Mouse (Mus musculus): ENCODE measurements at regions not wholly inside any gene's neighbourhood (a gene's known extent, or its start where the extent isn't known, plus 50 kb on each side); places are given as distances from the start of the nearest gene placed in this dataset.

GRCm38 (mm10) chr8:26791795-26792194 is 185.3 kb upstream of the Zfp703 start:
- TF ChIP-seq ELF1 (IDR thresholded peaks at IDR 0.05; ENCODE audit: low read depth, low read length), result no peak
- no peak for TF ChIP-seq POLR2A (IDR thresholded peaks at IDR 0.05; ENCODE audit: low read depth, low read length)
- TF ChIP-seq EP300 (IDR thresholded peaks at IDR 0.05; ENCODE audit: low read length), result no peak
- TF ChIP-seq NELFE (IDR thresholded peaks at IDR 0.05; ENCODE audit: low read depth, low read length), result no peak
- TF ChIP-seq ETS1 (conservative IDR thresholded peaks at IDR 0.05; ENCODE audit: low read depth, low read length), result no peak
